ENCODE assay signal across 8 mouse cellular contexts in the genomic region with DNA sequence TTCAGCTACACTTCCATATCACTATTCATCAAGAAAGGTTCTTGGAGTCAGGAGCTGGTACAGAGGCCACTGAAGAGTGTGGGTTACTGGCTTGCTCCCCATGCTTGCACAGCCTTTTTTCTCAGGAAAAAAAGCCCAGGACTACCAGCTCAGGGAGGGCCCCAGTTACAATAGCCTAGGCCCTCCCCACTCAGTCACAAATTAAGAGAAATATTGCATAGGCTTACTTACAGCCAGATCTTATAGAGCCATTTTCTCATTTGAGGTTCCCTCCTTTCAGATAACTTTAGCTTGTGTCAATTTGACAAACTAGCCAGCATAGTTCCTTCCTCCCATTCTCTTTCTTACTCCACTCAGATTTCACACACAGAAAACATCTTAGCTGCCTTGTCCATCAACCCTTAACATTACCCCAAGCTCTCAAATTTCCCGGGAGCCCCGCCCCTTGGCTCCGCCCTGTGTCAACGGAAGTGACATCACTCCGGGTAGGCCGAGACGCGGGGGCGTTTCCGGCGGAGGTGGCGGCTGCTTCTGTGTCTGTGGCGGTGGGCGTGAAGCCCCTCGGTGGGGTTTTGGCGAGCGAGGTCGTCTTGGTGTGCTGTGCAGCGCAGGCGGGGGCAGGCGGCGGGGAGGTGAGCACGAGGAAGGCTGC. TPM values are rescaled to one million over a fixed set of nuclear protein-coding genes. Genes with fewer than 3 reads are reported as not detected.
DNase-seq lines count a peak whose midpoint lies in the region; ATAC-seq lines count a peak whose summit lies in the region.

Edc3 (plus strand) TSS at position 473 of the 652 bp plus-strand sequence.

- H3K27ac ChIP-seq in hindbrain, embryonic 11.5 days (ENCODE audit: low read depth, low read length) = peak within 1 kb of the TSS; percentile 70
- H3K27ac ChIP-seq in lung, embryonic 16.5 days (ENCODE audit: low read length) = peak within 1 kb of the TSS; percentile 87

- DNase-seq in NIH3T3 (ENCODE audit: low read depth) = peak; percentile 93
- DNase-seq in cerebellum, postnatal 10 days = peak; percentile 95 to 96
- DNase-seq in frontal cortex, postnatal 10 days (ENCODE audit: low spot score in 2 of 2) = peak; percentile 78 to 86
- DNase-seq in hindbrain, embryonic 11.5 days (ENCODE audit: low spot score) = peak; percentile 94
- peak; percentile 81 for DNase-seq in layer of hippocampus, adult 9-11 months
- DNase-seq in ovary, adult 18-20 months (ENCODE audit: low spot score) = peak; percentile 75
- DNase-seq in thymus, postnatal 0 days (ENCODE audit: low spot score) = peak; percentile 93

- peak within 1 kb of the TSS; percentile 88 for H3K4me3 ChIP-seq in hindbrain, embryonic 11.5 days (ENCODE audit: low read depth, low read length)
- peak within 1 kb of the TSS; percentile 93 for H3K4me3 ChIP-seq in lung, embryonic 16.5 days (ENCODE audit: low read length)

- H3K36me3 ChIP-seq in hindbrain, embryonic 11.5 days (ENCODE audit: control insufficient read depth, insufficient read depth, low read length) = no peaks in the 10 kb centered on the region
- no peaks in the 10 kb centered on the region; the same call in 1 of the 2 replicates for H3K36me3 ChIP-seq in lung, embryonic 16.5 days (ENCODE audit: control insufficient read depth, insufficient read depth, low read length)

- WGBS in hindbrain, embryonic 11.5 days = 1% methylated on average over 17 of the region's 23 CpGs
- under 1% methylated on average over 23 of the region's 23 CpGs for WGBS in lung, embryonic 16.5 days

- H3K4me1 ChIP-seq in hindbrain, embryonic 11.5 days (replicated peaks; ENCODE audit: control insufficient read depth, insufficient read depth, low read length) = 0 out of 2 replicates have a peak, but pooled peaks cover 3% of the 10 kb centered on the region
- peaks cover 9% of the 10 kb centered on the region for H3K4me1 ChIP-seq in lung, embryonic 16.5 days (replicated peaks; ENCODE audit: control insufficient read depth, insufficient read depth, low read length)

- peak within 1 kb of the TSS; percentile 87 for H3K9ac ChIP-seq in hindbrain, embryonic 11.5 days (ENCODE audit: low read depth, low read length)
- H3K9ac ChIP-seq in lung, embryonic 16.5 days (ENCODE audit: low read length) = peak within 1 kb of the TSS; percentile 92

- H3K4me2 ChIP-seq in hindbrain, embryonic 11.5 days (replicated peaks; ENCODE audit: low read depth, low read length) = peak within 1 kb of the TSS; percentile 66
- H3K4me2 ChIP-seq in lung, embryonic 16.5 days (ENCODE audit: low read depth, low read length) = peak within 1 kb of the TSS; percentile 86

- no peaks in the 10 kb centered on the region for H3K27me3 ChIP-seq in hindbrain, embryonic 11.5 days (ENCODE audit: control insufficient read depth, insufficient read depth, low read length)
- H3K27me3 ChIP-seq in lung, embryonic 16.5 days (ENCODE audit: control insufficient read depth, insufficient read depth, low read depth, low read length) = no peaks in the 10 kb centered on the region

- H3K9me3 ChIP-seq in hindbrain, embryonic 11.5 days (ENCODE audit: control insufficient read depth, low read length) = no peaks in the 10 kb centered on the region
- H3K9me3 ChIP-seq in lung, embryonic 16.5 days (ENCODE audit: control insufficient read depth, low read length) = peaks cover 3% of the 10 kb centered on the region; the same call in 1 of the 2 replicates

- peak; percentile 88 for ATAC-seq in hindbrain, embryonic 11.5 days (ENCODE audit: low FRiP score)
- peak; percentile 98 for ATAC-seq in lung, embryonic 16.5 days (ENCODE audit: low read depth)

RNA-seq across cellular contexts. Expression of gene Edc3, which starts in this region (rescaled TPM):
- polyA plus RNA-seq in hindbrain, embryonic 11.5 days (2014; fragmentation: Nextera tagmentation; extraction: Ambion mirVana) = 23.7 and 28.4 TPM in 2 replicates
- 31.1 TPM in 2 replicates for polyA plus RNA-seq in lung, embryonic 16.5 days (2015; fragmentation: Nextera tagmentation; extraction: Ambion mirVana)
- 38.2 and 39.4 TPM in 2 replicates for polyA plus RNA-seq in thymus, postnatal 0 days (2015; fragmentation: Nextera tagmentation; extraction: Ambion mirVana)

Comparison
In these comparisons a context has a peak if more than half of its experiments do, and no peak if none do; other contexts are left out.
1. Peak in every context shown above with its lines: DNase-seq, ATAC-seq, H3K4me3 ChIP-seq and H3K27ac ChIP-seq.